Mouse (Mus musculus): Measurements from ENCODE around the gene Sorcs3. TPM values are rescaled to one million over a fixed set of nuclear protein-coding genes. Genes with fewer than 3 reads are reported as not detected.

The Sorcs3 gene
- total RNA-seq, 2 experiments from 2014 or later: not detected

- DNase-seq (ENCODE audit: low spot score in 2 of 2): no peak
Observed at GRCm38 (mm10) chr19:48283217-48283616, 77.4 kb downstream of the Sorcs3 start.

GRCm38 (mm10) chr19:48285602-48286225 is 79.9 kb downstream of the Sorcs3 start:
- no peak for DNase-seq (ENCODE audit: low spot score in 2 of 2)

- DNase-seq (ENCODE audit: low spot score in 2 of 2): no peak
Observed at GRCm38 (mm10) chr19:48294251-48294650, 88.4 kb downstream of the Sorcs3 start.

- no peak for DNase-seq (ENCODE audit: low spot score in 2 of 2)
Observed at GRCm38 (mm10) chr19:48298384-48298783, 92.6 kb downstream of the Sorcs3 start.

- no peak for DNase-seq (ENCODE audit: low spot score in 2 of 2)
Observed at GRCm38 (mm10) chr19:48300440-48301231, 94.8 kb downstream of the Sorcs3 start.

GRCm38 (mm10) chr19:48301300-48301699 is 95.5 kb downstream of the Sorcs3 start:
- DNase-seq (ENCODE audit: low spot score in 2 of 2): no peak

GRCm38 (mm10) chr19:48308341-48308740 is 102.5 kb downstream of the Sorcs3 start:
- DNase-seq (ENCODE audit: low spot score in 2 of 2): no peak

GRCm38 (mm10) chr19:48309531-48310337 is 103.9 kb downstream of the Sorcs3 start:
- DNase-seq (ENCODE audit: low spot score in 2 of 2): no peak

GRCm38 (mm10) chr19:48310338-48310710 is 104.5 kb downstream of the Sorcs3 start:
- no peak for DNase-seq (ENCODE audit: low spot score in 2 of 2)

GRCm38 (mm10) chr19:48313776-48314175 is 108.0 kb downstream of the Sorcs3 start:
- no peak for DNase-seq (ENCODE audit: low spot score in 2 of 2)

GRCm38 (mm10) chr19:48327115-48327514 is 121.3 kb downstream of the Sorcs3 start:
- DNase-seq (ENCODE audit: low spot score in 2 of 2): no peak

- no peak for DNase-seq (ENCODE audit: low spot score in 2 of 2)
Observed at GRCm38 (mm10) chr19:48328171-48328570, 122.3 kb downstream of the Sorcs3 start.

GRCm38 (mm10) chr19:48331640-48332039 is 125.8 kb downstream of the Sorcs3 start:
- no peak for DNase-seq (ENCODE audit: low spot score in 2 of 2)

GRCm38 (mm10) chr19:48333085-48333484 is 127.3 kb downstream of the Sorcs3 start:
- no peak for DNase-seq (ENCODE audit: low spot score in 2 of 2)

- no peak for DNase-seq (ENCODE audit: low spot score in 2 of 2)
Observed at GRCm38 (mm10) chr19:48337461-48337860, 131.6 kb downstream of the Sorcs3 start.

GRCm38 (mm10) chr19:48338098-48338497 is 132.3 kb downstream of the Sorcs3 start:
- DNase-seq (ENCODE audit: low spot score in 2 of 2): no peak

GRCm38 (mm10) chr19:48342770-48343169 is 136.9 kb downstream of the Sorcs3 start:
- no peak for DNase-seq (ENCODE audit: low spot score in 2 of 2)

- DNase-seq (ENCODE audit: low spot score in 2 of 2): no peak
Observed at GRCm38 (mm10) chr19:48343442-48343841, 137.6 kb downstream of the Sorcs3 start.

- DNase-seq (ENCODE audit: low spot score in 2 of 2): no peak
Observed at GRCm38 (mm10) chr19:48347116-48347515, 141.3 kb downstream of the Sorcs3 start.

GRCm38 (mm10) chr19:48356806-48357205 is 151.0 kb downstream of the Sorcs3 start:
- no peak for DNase-seq (ENCODE audit: low spot score in 2 of 2)

GRCm38 (mm10) chr19:48362167-48362566 is 156.3 kb downstream of the Sorcs3 start:
- DNase-seq (ENCODE audit: low spot score in 2 of 2): no peak

GRCm38 (mm10) chr19:48368056-48368455 is 162.2 kb downstream of the Sorcs3 start:
- DNase-seq (ENCODE audit: low spot score in 2 of 2): no peak

All from adrenal gland, adult 18-20 months (tissue).